Mouse (Mus musculus): ENCODE measurements around the gene Rpl18.

Gene Rpl18

GRCm38 (mm10) chr7:45730727-45731431 is 15.6 kb downstream of the Rpl18 start:
- no peak for DNase-seq (ENCODE audit: low spot score in 2 of 2)

GRCm38 (mm10) chr7:45733477-45733876 is 18.2 kb downstream of the Rpl18 start:
- DNase-seq (ENCODE audit: low spot score in 2 of 2): no peak

GRCm38 (mm10) chr7:45739162-45739763 is 24.0 kb downstream of the Rpl18 start:
- DNase-seq (ENCODE audit: low spot score in 2 of 2): peak; percentile 53 to 64

GRCm38 (mm10) chr7:45739820-45740219 is 24.6 kb downstream of the Rpl18 start:
- DNase-seq (ENCODE audit: low spot score in 2 of 2): no peak

- no peak for DNase-seq (ENCODE audit: low spot score in 2 of 2)
Observed at GRCm38 (mm10) chr7:45741308-45741707, 26.1 kb downstream of the Rpl18 start.

- no peak for DNase-seq (ENCODE audit: low spot score in 2 of 2)
Observed at GRCm38 (mm10) chr7:45741777-45742176, 26.5 kb downstream of the Rpl18 start.

GRCm38 (mm10) chr7:45742338-45742737 is 27.1 kb downstream of the Rpl18 start:
- DNase-seq (ENCODE audit: low spot score in 2 of 2): no peak

GRCm38 (mm10) chr7:45744387-45744786 is 29.1 kb downstream of the Rpl18 start:
- DNase-seq (ENCODE audit: low spot score in 2 of 2): peak; percentile 26 to 53

- no peak for DNase-seq (ENCODE audit: low spot score in 2 of 2)
Observed at GRCm38 (mm10) chr7:45746518-45746917, 31.3 kb downstream of the Rpl18 start.

- DNase-seq (ENCODE audit: low spot score in 2 of 2): no peak
Observed at GRCm38 (mm10) chr7:45747450-45747849, 32.2 kb downstream of the Rpl18 start.

GRCm38 (mm10) chr7:45748110-45748509 is 32.9 kb downstream of the Rpl18 start:
- no peak for DNase-seq (ENCODE audit: low spot score in 2 of 2)

- no peak for DNase-seq (ENCODE audit: low spot score in 2 of 2)
Observed at GRCm38 (mm10) chr7:45749401-45749800, 34.1 kb downstream of the Rpl18 start.

GRCm38 (mm10) chr7:45750162-45750561 is 34.9 kb downstream of the Rpl18 start:
- DNase-seq (ENCODE audit: low spot score in 2 of 2): no peak

- no peak for DNase-seq (ENCODE audit: low spot score in 2 of 2)
Observed at GRCm38 (mm10) chr7:45755703-45756102, 40.4 kb downstream of the Rpl18 start.

GRCm38 (mm10) chr7:45759400-45759799 is 44.1 kb downstream of the Rpl18 start:
- peak; percentile 48 to 55 for DNase-seq (ENCODE audit: low spot score in 2 of 2)

- no peak for DNase-seq (ENCODE audit: low spot score in 2 of 2)
Observed at GRCm38 (mm10) chr7:45760151-45760550, 44.9 kb downstream of the Rpl18 start.

- DNase-seq (ENCODE audit: low spot score in 2 of 2): no peak
Observed at GRCm38 (mm10) chr7:45765995-45766394, 50.7 kb downstream of the Rpl18 start.

- DNase-seq (ENCODE audit: low spot score in 2 of 2): no peak
Observed at GRCm38 (mm10) chr7:45766764-45767163, 51.5 kb downstream of the Rpl18 start.

GRCm38 (mm10) chr7:45767500-45767899 is 52.2 kb downstream of the Rpl18 start:
- DNase-seq (ENCODE audit: low spot score in 2 of 2): no peak

Measured in urinary bladder, adult 18-20 months (tissue).